Mouse (Mus musculus) brain, embryonic 14.5 days (tissue): ENCODE measurements at regions not wholly inside any gene's neighbourhood (a gene's known extent, or its start where the extent isn't known, plus 50 kb on each side); places are given as distances from the start of the nearest gene placed in this dataset.

ENCODE experiments used
- CTCF ChIP-seq: fragments of 200-500 bp; IDR thresholded peaks from 2 replicates; pipeline ENCODE4 v1.5.1; 2012; ENCODE audit warnings: inconsistent platforms, mild to moderate bottlenecking, moderate library complexity, borderline replicate concordance; ENCODE audit not compliant: insufficient read depth, insufficient read length; ENCODE audit errors: extremely low read depth
- POLR2A ChIP-seq: fragments of 200-500 bp; IDR thresholded peaks from 2 replicates; pipeline ENCODE4 v1.6.1; 2012; ENCODE audit warnings: mild to moderate bottlenecking, inconsistent platforms, borderline replicate concordance; ENCODE audit not compliant: poor library complexity, insufficient read depth, insufficient read length, severe bottlenecking; ENCODE audit errors: extremely low read depth

GRCm38 (mm10) chr7:135968638-135969037 lies 252.5 kb upstream of the Mki67 start:
- TF ChIP-seq CTCF, result peak; percentile 17; the same call in 1 of the 2 replicates
- no peak for TF ChIP-seq POLR2A
